Mouse (Mus musculus) brown adipose tissue, adult 24 weeks (tissue): ENCODE data around the gene Zbtb20. TPM values are rescaled to one million over a fixed set of nuclear protein-coding genes. Genes with fewer than 3 reads are reported as not detected.

Experiments used
- H3K27ac ChIP-seq: fragments of 200-500 bp; replicated peaks from 2 replicates; pipeline ENCODE4 v1.5.1; 2012; ENCODE audit warnings: low read depth, mild to moderate bottlenecking, low read length
- H3K4me1 ChIP-seq: fragments of 200-500 bp; 2 replicates; pipeline ENCODE4 v1.6.1; 2012; ENCODE audit warnings: low read length, mixed read lengths; ENCODE audit not compliant: control insufficient read depth, insufficient read depth, insufficient read length
- H3K4me3 ChIP-seq: fragments of 200-500 bp; 2 replicates; pipeline ENCODE4 v1.5.1; 2012; ENCODE audit warnings: low read depth, mild to moderate bottlenecking, low read length, moderate library complexity; ENCODE audit not compliant: insufficient read depth
- polyA plus RNA-seq: library from polyadenylated mRNA; stranded (reverse); fragments of >200 nt; gene quantifications from 2 replicates; pipeline ENCODE4 v1.2.4, GENCODE M21; 2012; ENCODE audit not compliant: missing spikeins, insufficient read depth, insufficient read length

The Zbtb20 gene
- polyA plus RNA-seq, 1 experiment = 30.7 TPM

GRCm38 (mm10) chr16:43607086-43607485 lies 731.4 kb downstream of the Zbtb20 start:
- Histone ChIP-seq H3K27ac (no peak overlapping the region), H3K4me3 (no peak overlapping the region), H3K4me1 (peaks cover 4% of the 10 kb centered on the region; the same call in 1 of the 2 replicates)

- no peak overlapping the region for H3K4me3 ChIP-seq
- no peak overlapping the region for H3K27ac ChIP-seq
- peaks cover 4% of the 10 kb centered on the region; the same call in 1 of the 2 replicates for H3K4me1 ChIP-seq
Measured at GRCm38 (mm10) chr16:43608066-43608465, 732.4 kb downstream of the Zbtb20 start.

- no peaks in the 10 kb centered on the region for H3K4me1 ChIP-seq
- no peak overlapping the region for H3K4me3 ChIP-seq
- no peak overlapping the region for H3K27ac ChIP-seq
Measured at GRCm38 (mm10) chr16:43610375-43610774, 734.7 kb downstream of the Zbtb20 start.

- Histone ChIP-seq H3K27ac (no peak overlapping the region), H3K4me3 (no peak overlapping the region), H3K4me1 (peaks cover 3% of the 10 kb centered on the region; the same call in 1 of the 2 replicates)
Measured at GRCm38 (mm10) chr16:43616348-43616747, 740.7 kb downstream of the Zbtb20 start.

- H3K4me1 ChIP-seq = peaks cover 3% of the 10 kb centered on the region; the same call in 1 of the 2 replicates
- H3K4me3 ChIP-seq = no peak overlapping the region
- no peak overlapping the region for H3K27ac ChIP-seq
Measured at GRCm38 (mm10) chr16:43617346-43617745, 741.7 kb downstream of the Zbtb20 start.

GRCm38 (mm10) chr16:43618286-43618685 lies 742.6 kb downstream of the Zbtb20 start:
- Histone ChIP-seq H3K4me3 (no peak overlapping the region), H3K27ac (no peak overlapping the region), H3K4me1 (peaks cover 3% of the 10 kb centered on the region; the same call in 1 of the 2 replicates)

GRCm38 (mm10) chr16:43619277-43619676 lies 743.6 kb downstream of the Zbtb20 start:
- H3K27ac ChIP-seq = no peak overlapping the region
- no peak overlapping the region for H3K4me3 ChIP-seq
- H3K4me1 ChIP-seq = peaks cover 7% of the 10 kb centered on the region; the same call in 1 of the 2 replicates

- Histone ChIP-seq H3K4me3 (no peak overlapping the region), H3K27ac (no peak overlapping the region), H3K4me1 (peaks cover 10% of the 10 kb centered on the region; the same call in 1 of the 2 replicates)
Measured at GRCm38 (mm10) chr16:43620359-43620758, 744.7 kb downstream of the Zbtb20 start.

GRCm38 (mm10) chr16:43623315-43624000 lies 747.8 kb downstream of the Zbtb20 start:
- Histone ChIP-seq H3K27ac (no peak overlapping the region), H3K4me1 (peaks cover 13% of the 10 kb centered on the region; the same call in 1 of the 2 replicates), H3K4me3 (no peak overlapping the region)

- Histone ChIP-seq H3K4me3 (no peak overlapping the region), H3K27ac (no peak overlapping the region), H3K4me1 (peaks cover 13% of the 10 kb centered on the region; the same call in 1 of the 2 replicates)
Measured at GRCm38 (mm10) chr16:43624876-43625275, 749.2 kb downstream of the Zbtb20 start.

- Histone ChIP-seq H3K4me3 (no peak overlapping the region), H3K27ac (no peak overlapping the region)
Measured at GRCm38 (mm10) chr16:43625289-43625688, 749.6 kb downstream of the Zbtb20 start.

GRCm38 (mm10) chr16:43625956-43626355 lies 750.3 kb downstream of the Zbtb20 start:
- peaks cover 10% of the 10 kb centered on the region; the same call in 1 of the 2 replicates for H3K4me1 ChIP-seq
- no peak overlapping the region for H3K4me3 ChIP-seq
- no peak overlapping the region for H3K27ac ChIP-seq

More at GRCm38 (mm10) chr16:43625289-43625688, 749.6 kb downstream of the Zbtb20 start:
- H3K4me1 ChIP-seq = peaks cover 12% of the 10 kb centered on the region; the same call in 1 of the 2 replicates

GRCm38 (mm10) chr16:43628662-43629061 lies 753.0 kb downstream of the Zbtb20 start:
- Histone ChIP-seq H3K4me3 (no peak overlapping the region), H3K27ac (no peak overlapping the region), H3K4me1 (peaks cover 10% of the 10 kb centered on the region; the same call in 1 of the 2 replicates)

GRCm38 (mm10) chr16:43631758-43632157 lies 756.1 kb downstream of the Zbtb20 start:
- Histone ChIP-seq H3K4me1 (no peaks in the 10 kb centered on the region), H3K4me3 (no peak overlapping the region), H3K27ac (no peak overlapping the region)

- Histone ChIP-seq H3K27ac (no peak overlapping the region), H3K4me1 (no peaks in the 10 kb centered on the region), H3K4me3 (no peak overlapping the region)
Measured at GRCm38 (mm10) chr16:43634037-43634436, 758.4 kb downstream of the Zbtb20 start.

- no peak overlapping the region for H3K4me3 ChIP-seq
- H3K4me1 ChIP-seq = no peaks in the 10 kb centered on the region
- H3K27ac ChIP-seq = no peak overlapping the region
Measured at GRCm38 (mm10) chr16:43637241-43637640, 761.6 kb downstream of the Zbtb20 start.
